11 mouse cellular contexts compared by ENCODE assay signal in genomic region chr10:25366691-25367090, GRCm38 (mm10). TPM values are rescaled to one million over a fixed set of nuclear protein-coding genes. Genes with fewer than 3 reads are reported as not detected.
DNase-seq lines count a peak whose midpoint lies in the region; ATAC-seq lines count a peak whose summit lies in the region.
"Had no signal": no experiment of that assay in that cellular context is flagged by ENCODE, and none has a peak within 500 bp of the region (broad histone marks: within the 10 kb centered on the region; RNA-seq: fewer than 3 reads in every experiment).

No protein-coding gene starts in this region.

- no peak for ATAC-seq in heart, embryonic 13.5 days (ENCODE audit: extremely low read depth, insufficient number of reproducible peaks, low FRiP score, low TSS enrichment)
- ATAC-seq in granulocyte monocyte progenitor cell, adult 5-6 weeks (replicated peaks; ENCODE audit: poor library complexity, severe bottlenecking), result peak; percentile 98

- H3K9me3 ChIP-seq in heart, embryonic 13.5 days, result no peaks in the 10 kb centered on the region

- intact Hi-C loops in heart, postnatal 10 days (cut with DNase I), result no loop called here

- peaks cover 84% of the 10 kb centered on the region for H3K4me1 ChIP-seq in heart, embryonic 13.5 days

- 0 out of 2 replicates have a peak overlapping the region, but pooled peaks have one; percentile 61 for H3K27ac ChIP-seq in heart, embryonic 13.5 days (replicated peaks)

- no peak for DNase-seq in heart, postnatal 10 days
- DNase-seq in CD4-positive, CD25-positive, alpha-beta regulatory T cell, adult 2 months (ENCODE audit: low read depth, low spot score), result peak; percentile 19
- DNase-seq in naive thymus-derived CD4-positive, alpha-beta T cell, adult 2 months (ENCODE audit: low read depth), result peak; percentile 24
- DNase-seq in thymus, postnatal 25 days, result no peak
- DNase-seq in urinary bladder, adult 2 months (ENCODE audit: low spot score), result no peak
- DNase-seq in ovary, postnatal 14 days (ENCODE audit: low spot score), result no peak
- DNase-seq: gastrocnemius, postnatal 10 days; left cerebral cortex, postnatal 4 days had no signal

- H3K9ac ChIP-seq in heart, embryonic 13.5 days, result no peak overlapping the region

- no peak overlapping the region for H3K4me2 ChIP-seq in heart, embryonic 13.5 days

- H3K4me3 ChIP-seq in heart, embryonic 13.5 days, result no peak overlapping the region
- H3K4me3 ChIP-seq: myocyte had no signal

- 56% methylated on average over 5 of the region's 5 CpGs for WGBS in heart, embryonic 13.5 days

- H3K36me3 ChIP-seq in heart, embryonic 13.5 days, result no peaks in the 10 kb centered on the region

- no peaks in the 10 kb centered on the region for H3K27me3 ChIP-seq in heart, embryonic 13.5 days (replicated peaks)

RNA-seq across cellular contexts. Expression of gene Epb41l2, which starts 7.1 kb away (rescaled TPM):
- polyA plus RNA-seq in heart, embryonic 13.5 days (2015; fragmentation: Nextera tagmentation; extraction: Ambion mirVana), result 42.9 and 45.8 TPM in 2 replicates
- total RNA-seq in heart, postnatal 10 days (2021), result 10 to 100 TPM; 91.3 to 92.8 TPM
- 31.1 and 34.6 TPM in 2 replicates for total RNA-seq in granulocyte monocyte progenitor cell, adult 5-6 weeks (2014; fragmentation: Nextera tagmentation)
- total RNA-seq in granulocyte monocyte progenitor cell, adult 5-6 weeks (2017), result 23.6 and 29.6 TPM in 2 replicates
- 77.6 and 88.4 TPM in 2 replicates for polyA plus RNA-seq in urinary bladder, adult 2 months (2012; rRNA removed)

RNA-seq across cellular contexts. Expression of gene Akap7, which starts 59.0 kb away (rescaled TPM):
- 23.6 and 26.2 TPM in 2 replicates for polyA plus RNA-seq in heart, embryonic 13.5 days (2015; fragmentation: Nextera tagmentation; extraction: Ambion mirVana)
- total RNA-seq in heart, postnatal 10 days (2021), result 10 to 100 TPM; 55.2 to 58.0 TPM
- 10.9 and 19.6 TPM in 2 replicates for total RNA-seq in granulocyte monocyte progenitor cell, adult 5-6 weeks (2014; fragmentation: Nextera tagmentation)
- total RNA-seq in granulocyte monocyte progenitor cell, adult 5-6 weeks (2017), result 18.7 and 23.1 TPM in 2 replicates
- 30.8 and 35.7 TPM in 2 replicates for polyA plus RNA-seq in urinary bladder, adult 2 months (2012; rRNA removed)

Comparison
In these comparisons a context has a peak if more than half of its experiments do, and no peak if none do; other contexts are left out.
1. DNase-seq: peak in CD4-positive, CD25-positive, alpha-beta regulatory T cell, adult 2 months (single experiment) and naive thymus-derived CD4-positive, alpha-beta T cell, adult 2 months (single experiment); none in heart, postnatal 10 days (0 of 2), thymus, postnatal 25 days (single experiment), urinary bladder, adult 2 months (single experiment) and ovary, postnatal 14 days (single experiment).